18 mouse cellular contexts compared by ENCODE assay signal in genomic region chr13:55898257-55898950, GRCm38 (mm10).
DNase-seq lines count a peak whose midpoint lies in the region; ATAC-seq and TF ChIP-seq lines count a peak whose summit lies in the region.
"Had no signal": no experiment of that assay in that cellular context is flagged by ENCODE, and none has a peak within 500 bp of the region (broad histone marks: within the 10 kb centered on the region; RNA-seq: fewer than 3 reads in every experiment).

No protein-coding gene starts in this region.

- H3K4me2 ChIP-seq in hindbrain, embryonic 16.5 days (ENCODE audit: low read length), result no peak overlapping the region
- no peak overlapping the region for H3K4me2 ChIP-seq in hindbrain, embryonic 11.5 days (replicated peaks; ENCODE audit: low read depth, low read length)
- H3K4me2 ChIP-seq in embryonic facial prominence, embryonic 15.5 days (replicated peaks), result no peak overlapping the region
- H3K4me2 ChIP-seq in limb, embryonic 14.5 days (replicated peaks; ENCODE audit: low read depth, low read length, severe bottlenecking), result no peak overlapping the region
- no peak overlapping the region for H3K4me2 ChIP-seq in liver, embryonic 12.5 days
- H3K4me2 ChIP-seq: heart, embryonic 12.5 days; limb, embryonic 15.5 days; lung, embryonic 15.5 days had no signal

- TF ChIP-seq CTCF in kidney, adult 2 months (conservative IDR thresholded peaks at IDR 0.05; ENCODE audit: insufficient read depth, insufficient read length, low read depth, low read length), result no peak

- no peaks in the 10 kb centered on the region for H3K27me3 ChIP-seq in hindbrain, embryonic 16.5 days (replicated peaks; ENCODE audit: control insufficient read depth, insufficient read depth, low read length)
- no peaks in the 10 kb centered on the region for H3K27me3 ChIP-seq in hindbrain, embryonic 11.5 days (ENCODE audit: control insufficient read depth, insufficient read depth, low read length)
- H3K27me3 ChIP-seq in embryonic facial prominence, embryonic 15.5 days, result peaks cover 2% of the 10 kb centered on the region; the same call in 1 of the 2 replicates
- H3K27me3 ChIP-seq in limb, embryonic 14.5 days (ENCODE audit: control insufficient read depth, insufficient read depth, low read length), result no peaks in the 10 kb centered on the region
- H3K27me3 ChIP-seq in liver, embryonic 12.5 days (replicated peaks), result no peaks in the 10 kb centered on the region; the same call in 1 of the 2 replicates
- H3K27me3 ChIP-seq in kidney, adult 2 months (replicated peaks; ENCODE audit: control insufficient read depth, insufficient read depth, low read length), result no peaks in the 10 kb centered on the region

- H3K4me1 ChIP-seq in hindbrain, embryonic 16.5 days (ENCODE audit: control insufficient read depth, insufficient read depth, low read depth, low read length), result peaks cover 8% of the 10 kb centered on the region
- no peaks in the 10 kb centered on the region for H3K4me1 ChIP-seq in hindbrain, embryonic 11.5 days (replicated peaks; ENCODE audit: control insufficient read depth, insufficient read depth, low read length)
- peaks cover 26% of the 10 kb centered on the region for H3K4me1 ChIP-seq in embryonic facial prominence, embryonic 15.5 days
- peaks cover 30% of the 10 kb centered on the region for H3K4me1 ChIP-seq in limb, embryonic 14.5 days (ENCODE audit: control insufficient read depth, insufficient read depth, low read length)
- no peaks in the 10 kb centered on the region for H3K4me1 ChIP-seq in liver, embryonic 12.5 days
- H3K4me1 ChIP-seq in kidney, adult 2 months (ENCODE audit: control insufficient read depth, insufficient read depth, low read length), result no peaks in the 10 kb centered on the region

- ATAC-seq in hindbrain, embryonic 16.5 days, result 0 out of 2 replicates have a peak, but pooled peaks have one; percentile 52
- no peak for ATAC-seq in hindbrain, embryonic 11.5 days (ENCODE audit: low FRiP score)
- ATAC-seq in embryonic facial prominence, embryonic 15.5 days (ENCODE audit: insufficient number of reproducible peaks, low FRiP score, low TSS enrichment, low read depth), result peak; percentile 26; the same call in 1 of the 2 replicates
- 0 out of 2 replicates have a peak, but pooled peaks have one; percentile 2 for ATAC-seq in limb, embryonic 14.5 days (ENCODE audit: low FRiP score, low read depth)
- no peak for ATAC-seq in liver, embryonic 12.5 days

- no peak for DNase-seq in hindbrain, embryonic 11.5 days (ENCODE audit: low spot score)
- DNase-seq in ZHBTc4 (ENCODE audit: low read depth, low spot score), result peak; percentile 21
- no peak for DNase-seq in limb, embryonic 14.5 days (ENCODE audit: low spot score)
- no peak for DNase-seq in left cerebral cortex, postnatal 25 days (ENCODE audit: low spot score in 2 of 2)
- DNase-seq in kidney, adult 2 months, result no peak
- DNase-seq: cerebellum, postnatal 25 days; layer of hippocampus, adult 9-11 months; right cerebral cortex, postnatal 14 days; thymus, postnatal 4 days had no signal

- no peak overlapping the region for H3K4me3 ChIP-seq in hindbrain, embryonic 16.5 days (ENCODE audit: low read length)
- H3K4me3 ChIP-seq in hindbrain, embryonic 11.5 days (ENCODE audit: low read depth, low read length), result no peak overlapping the region
- H3K4me3 ChIP-seq in embryonic facial prominence, embryonic 15.5 days (replicated peaks), result no peak overlapping the region
- no peak overlapping the region for H3K4me3 ChIP-seq in limb, embryonic 14.5 days (replicated peaks; ENCODE audit: low read length)
- no peak overlapping the region for H3K4me3 ChIP-seq in liver, embryonic 12.5 days
- no peak overlapping the region for H3K4me3 ChIP-seq in kidney, adult 2 months (ENCODE audit: insufficient read depth, low read depth, low read length)
- H3K4me3 ChIP-seq: heart, embryonic 12.5 days; limb, embryonic 15.5 days; lung, embryonic 15.5 days; megakaryocyte, embryonic 14.5 days had no signal

- H3K36me3 ChIP-seq in hindbrain, embryonic 16.5 days (ENCODE audit: control insufficient read depth, insufficient read depth, low read length), result no peaks in the 10 kb centered on the region
- no peaks in the 10 kb centered on the region for H3K36me3 ChIP-seq in hindbrain, embryonic 11.5 days (ENCODE audit: control insufficient read depth, insufficient read depth, low read length)
- no peaks in the 10 kb centered on the region for H3K36me3 ChIP-seq in embryonic facial prominence, embryonic 15.5 days
- H3K36me3 ChIP-seq in limb, embryonic 14.5 days (ENCODE audit: control insufficient read depth, insufficient read depth, low read length), result no peaks in the 10 kb centered on the region
- H3K36me3 ChIP-seq in liver, embryonic 12.5 days, result no peaks in the 10 kb centered on the region
- H3K36me3 ChIP-seq in kidney, adult 2 months (ENCODE audit: control insufficient read depth, insufficient read depth, low read length), result no peaks in the 10 kb centered on the region
- H3K36me3 ChIP-seq: heart, embryonic 12.5 days; limb, embryonic 15.5 days; lung, embryonic 15.5 days had no signal

- no peak overlapping the region for H3K27ac ChIP-seq in hindbrain, embryonic 16.5 days (ENCODE audit: low read depth, low read length)
- no peak overlapping the region for H3K27ac ChIP-seq in hindbrain, embryonic 11.5 days (ENCODE audit: low read depth, low read length)
- peak overlapping the region; percentile 58 for H3K27ac ChIP-seq in embryonic facial prominence, embryonic 15.5 days (replicated peaks)
- no peak overlapping the region for H3K27ac ChIP-seq in limb, embryonic 14.5 days (replicated peaks; ENCODE audit: low read depth, low read length)
- H3K27ac ChIP-seq in liver, embryonic 12.5 days, result no peak overlapping the region
- H3K27ac ChIP-seq in kidney, adult 2 months (ENCODE audit: insufficient read depth, low read depth, low read length), result no peak overlapping the region
- H3K27ac ChIP-seq: gastrocnemius, adult 2 months; kidney, postnatal 0 days; limb, embryonic 15.5 days; lung, embryonic 15.5 days had no signal

- WGBS in hindbrain, embryonic 16.5 days, result 48% methylated on average over 17 of the region's 17 CpGs
- WGBS in hindbrain, embryonic 11.5 days, result 75% methylated on average over 17 of the region's 17 CpGs
- 62% methylated on average over 17 of the region's 17 CpGs for WGBS in embryonic facial prominence, embryonic 15.5 days
- 51% methylated on average over 17 of the region's 17 CpGs for WGBS in limb, embryonic 14.5 days
- WGBS in liver, embryonic 12.5 days (ENCODE audit: insufficient replicate concordance), result 70% methylated on average over 17 of the region's 17 CpGs
- 76% methylated on average over 17 of the region's 17 CpGs for WGBS in kidney, adult 2 months

- intact Hi-C loops in left cerebral cortex, postnatal 25 days (cut with DNase I), result no loop called here

- no peaks in the 10 kb centered on the region for H3K9me3 ChIP-seq in hindbrain, embryonic 16.5 days (ENCODE audit: control insufficient read depth, low read length)
- H3K9me3 ChIP-seq in hindbrain, embryonic 11.5 days (ENCODE audit: control insufficient read depth, low read length), result no peaks in the 10 kb centered on the region
- H3K9me3 ChIP-seq in embryonic facial prominence, embryonic 15.5 days (replicated peaks), result no peaks in the 10 kb centered on the region
- no peaks in the 10 kb centered on the region for H3K9me3 ChIP-seq in limb, embryonic 14.5 days (ENCODE audit: control insufficient read depth, low read length)
- H3K9me3 ChIP-seq in liver, embryonic 12.5 days (replicated peaks), result no peaks in the 10 kb centered on the region
- H3K9me3 ChIP-seq: heart, embryonic 12.5 days; limb, embryonic 15.5 days; lung, embryonic 15.5 days had no signal

- H3K9ac ChIP-seq in hindbrain, embryonic 16.5 days (ENCODE audit: low read depth, low read length), result no peak overlapping the region
- H3K9ac ChIP-seq in hindbrain, embryonic 11.5 days (ENCODE audit: low read depth, low read length), result no peak overlapping the region
- no peak overlapping the region for H3K9ac ChIP-seq in embryonic facial prominence, embryonic 15.5 days
- H3K9ac ChIP-seq in limb, embryonic 14.5 days (ENCODE audit: low read depth, low read length, severe bottlenecking), result no peak overlapping the region
- no peak overlapping the region for H3K9ac ChIP-seq in liver, embryonic 12.5 days
- H3K9ac ChIP-seq: heart, embryonic 12.5 days; limb, embryonic 15.5 days; lung, embryonic 15.5 days had no signal

- no peak for TF ChIP-seq POLR2A in limb, embryonic 14.5 days (IDR thresholded peaks at IDR 0.05; ENCODE audit: borderline replicate concordance, extremely low read depth, insufficient read depth, insufficient read length)
- no peak for TF ChIP-seq POLR2A in kidney, adult 2 months (IDR thresholded peaks at IDR 0.05; ENCODE audit: low read depth, low read length)

Comparison
In these comparisons a context has a peak if more than half of its experiments do, and no peak if none do; other contexts are left out.
1. ATAC-seq: peak in hindbrain, embryonic 16.5 days (single experiment), embryonic facial prominence, embryonic 15.5 days (single experiment) and limb, embryonic 14.5 days (single experiment); none in hindbrain, embryonic 11.5 days (single experiment) and liver, embryonic 12.5 days (single experiment).